Mouse (Mus musculus): ENCODE measurements around the gene Tmem151b.

Gene Tmem151b

GRCm38 (mm10) chr17:45549617-45550181 lies at the start of gene Tmem151b:
Gene Tmem151b (minus strand): TSS chr17:45549677.
- DNase-seq (ENCODE audit: low read depth, low spot score): no peak

GRCm38 (mm10) chr17:45598891-45599290 lies 49.4 kb upstream of the Tmem151b start:
- DNase-seq (ENCODE audit: low read depth, low spot score): no peak

- DNase-seq (ENCODE audit: low read depth, low spot score): no peak
Measured at GRCm38 (mm10) chr17:45598376-45598775, 48.9 kb upstream of the Tmem151b start.

- DNase-seq (ENCODE audit: low read depth, low spot score): no peak
Measured at GRCm38 (mm10) chr17:45597787-45598186, 48.3 kb upstream of the Tmem151b start.

GRCm38 (mm10) chr17:45596631-45597396 lies 47.3 kb upstream of the Tmem151b start:
- no peak for DNase-seq (ENCODE audit: low read depth, low spot score)

GRCm38 (mm10) chr17:45595736-45596390 lies 46.4 kb upstream of the Tmem151b start:
- DNase-seq (ENCODE audit: low read depth, low spot score): no peak

- DNase-seq (ENCODE audit: low read depth, low spot score): peak; percentile 66
Measured at GRCm38 (mm10) chr17:45594881-45595735, 45.6 kb upstream of the Tmem151b start.

GRCm38 (mm10) chr17:45594195-45594594 lies 44.7 kb upstream of the Tmem151b start:
- DNase-seq (ENCODE audit: low read depth, low spot score): no peak

- DNase-seq (ENCODE audit: low read depth, low spot score): no peak
Measured at GRCm38 (mm10) chr17:45593479-45593878, 44.0 kb upstream of the Tmem151b start.

- no peak for DNase-seq (ENCODE audit: low read depth, low spot score)
Measured at GRCm38 (mm10) chr17:45592606-45593431, 43.3 kb upstream of the Tmem151b start.

- DNase-seq (ENCODE audit: low read depth, low spot score): no peak
Measured at GRCm38 (mm10) chr17:45591701-45592605, 42.5 kb upstream of the Tmem151b start.

GRCm38 (mm10) chr17:45590410-45590809 lies 40.9 kb upstream of the Tmem151b start:
- no peak for DNase-seq (ENCODE audit: low read depth, low spot score)

- no peak for DNase-seq (ENCODE audit: low read depth, low spot score)
Measured at GRCm38 (mm10) chr17:45589844-45590243, 40.4 kb upstream of the Tmem151b start.

GRCm38 (mm10) chr17:45589236-45589635 lies 39.8 kb upstream of the Tmem151b start:
- no peak for DNase-seq (ENCODE audit: low read depth, low spot score)

- DNase-seq (ENCODE audit: low read depth, low spot score): no peak
Measured at GRCm38 (mm10) chr17:45588370-45588769, 38.9 kb upstream of the Tmem151b start.

GRCm38 (mm10) chr17:45586449-45586837 lies 37.0 kb upstream of the Tmem151b start:
- no peak for DNase-seq (ENCODE audit: low read depth, low spot score)

- DNase-seq (ENCODE audit: low read depth, low spot score): no peak
Measured at GRCm38 (mm10) chr17:45585725-45586448, 36.4 kb upstream of the Tmem151b start.

- DNase-seq (ENCODE audit: low read depth, low spot score): peak; percentile 84
Measured at GRCm38 (mm10) chr17:45584939-45585678, 35.6 kb upstream of the Tmem151b start.

Data from mesoderm, embryonic 11.5 days (tissue).